Mouse (Mus musculus) heart, adult 2 months (tissue): Measurements from ENCODE around the gene Ldhd. TPM values are rescaled to one million over a fixed set of nuclear protein-coding genes. Genes with fewer than 3 reads are reported as not detected.

Source experiments
- DNase-seq, 2 experiments: peaks; one replicate each; pipeline ENCODE4 v3.0.0; 2021
- H3K27ac ChIP-seq: fragments of 200-600 bp; 2 replicates; pipeline ENCODE4 v1.8.1; 2022
- H3K27me3 ChIP-seq: fragments of 200-500 bp; 2 replicates; pipeline ENCODE4 v1.6.1; 2012; ENCODE audit warnings: mild to moderate bottlenecking, low read length, inconsistent platforms, mixed read lengths; ENCODE audit not compliant: control insufficient read depth, insufficient read depth
- H3K36me3 ChIP-seq: fragments of 200-500 bp; 2 replicates; pipeline ENCODE4 v1.6.1; 2012; ENCODE audit warnings: low read length, inconsistent platforms; ENCODE audit not compliant: control insufficient read depth, insufficient read depth
- H3K4me1 ChIP-seq: fragments of 200-500 bp; 2 replicates; pipeline ENCODE4 v1.6.1; 2011; ENCODE audit warnings: low read length; ENCODE audit not compliant: control insufficient read depth, insufficient read depth
- H3K4me3 ChIP-seq: fragments of 200-600 bp; 2 replicates; pipeline ENCODE4 v1.8.1; 2022
- H3K79me2 ChIP-seq: fragments of 200-500 bp; replicated peaks from 2 replicates; pipeline ENCODE4 v1.6.1; 2012; ENCODE audit warnings: mild to moderate bottlenecking, inconsistent platforms, low read length, moderate library complexity, mixed read lengths; ENCODE audit not compliant: control insufficient read depth, insufficient read depth
- H3K9ac ChIP-seq: fragments of 200-500 bp; 2 replicates; pipeline ENCODE4 v1.6.1; 2012; ENCODE audit warnings: low read depth, mild to moderate bottlenecking, control low read depth, inconsistent platforms, low read length, mixed read lengths
- CTCF ChIP-seq: fragments of 200-600 bp; IDR thresholded peaks from 2 replicates; pipeline ENCODE4 v1.8.1; 2022; ENCODE audit warnings: antibody characterized with exemption, mild to moderate bottlenecking, moderate library complexity
- EP300 ChIP-seq: fragments of 200-500 bp; IDR thresholded peaks from 2 replicates; pipeline ENCODE4 v1.6.1; 2011; ENCODE audit warnings: low read depth, low read length, control low read depth; ENCODE audit not compliant: insufficient read depth
- POLR2A ChIP-seq: fragments of 200-500 bp; IDR thresholded peaks from 2 replicates; pipeline ENCODE4 v1.6.1; 2011; ENCODE audit warnings: mild to moderate bottlenecking, low read depth, low read length, control low read depth; ENCODE audit not compliant: insufficient read depth
- WGBS: fragments of 180-500 bp; shearing (Covaris S2); methylation state at CpG from one replicate; pipeline ENCODE4 v1.1.7; 2018; 5-methylcytosine and 5-hydroxymethylcytosine counted together
- intact Hi-C: fragments of 180-260 bp; cut with DNase I; formaldehyde crosslinking; loops from one replicate; pipeline ENCODE4 v1.15.1; 2025
- polyA plus RNA-seq: library from polyadenylated mRNA; depleted of rRNA; stranded (reverse); fragments of >200 nt; gene quantifications from 2 replicates; pipeline ENCODE4 v1.2.3, GENCODE M21; 2012
- total RNA-seq, 2 experiments: library from RNA; stranded (reverse); gene quantifications; 2 replicates each; pipeline ENCODE4 v1.2.3; 2021

Ldhd gene
- total and polyA plus RNA-seq, 3 experiments: 43.4 to 53.4 (median 52.1) TPM

DNA sequence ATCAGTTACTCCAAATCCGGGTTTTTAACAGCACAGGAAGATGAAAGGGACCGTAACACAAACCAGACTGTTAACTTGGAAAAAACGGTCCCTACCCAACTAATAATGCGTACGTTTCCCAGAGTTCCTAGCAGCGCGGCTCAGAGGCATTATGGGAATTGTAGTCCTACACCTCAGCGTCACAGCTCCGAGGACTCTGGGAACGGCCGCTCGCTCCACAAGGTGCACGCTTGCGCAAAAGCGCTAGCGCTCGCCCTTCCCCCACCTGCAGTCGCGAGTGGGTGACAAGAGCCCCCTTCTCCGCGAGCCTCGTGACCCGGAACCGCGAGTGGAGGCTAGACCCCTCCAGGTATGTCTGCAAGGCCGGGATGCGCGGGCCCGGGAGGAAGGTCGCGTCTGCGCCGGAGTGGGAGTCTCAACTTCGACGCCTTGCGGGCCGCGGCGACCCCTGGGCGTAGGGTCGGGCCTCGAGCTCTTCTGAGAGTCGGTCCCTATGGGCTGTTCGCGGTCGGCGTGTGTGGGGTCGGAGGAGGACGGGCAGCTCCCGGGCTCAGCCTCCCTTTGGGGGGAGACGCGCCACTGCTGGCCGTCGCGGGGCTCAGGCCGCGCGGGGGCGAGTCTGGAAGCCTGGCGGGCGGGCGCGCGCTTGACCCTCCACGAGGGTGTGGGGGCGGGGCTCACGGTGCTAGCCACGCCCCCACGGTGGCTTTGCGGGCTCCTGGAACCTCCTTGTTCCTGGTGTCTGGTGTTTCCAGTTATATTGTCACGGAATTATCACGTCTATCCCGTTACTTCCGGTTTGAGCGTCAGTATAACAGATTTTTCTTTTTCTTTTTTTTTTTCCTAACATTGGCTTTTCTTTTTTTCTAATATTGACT is 13.3 kb upstream of the Ldhd start, which contains the start of gene Zfp1:
TSS of gene Zfp1 (plus strand) at position 138 of the 878 bp plus-strand sequence.
- intact Hi-C loops: loop anchor here (1.0 to 5.0 kb wide), 2 partner anchors 107 to 121 kb away; partner anchors contain the start of genes Wdr59 and Znrf1
- DNase-seq: peak; percentile 92 to 93
- 0 out of 2 replicates have a peak, but pooled peaks have one; percentile 8 for TF ChIP-seq EP300
- TF ChIP-seq POLR2A: peak; percentile 86
- TF ChIP-seq CTCF: no peak
- Histone ChIP-seq H3K9ac (peak within 1 kb of the TSS; percentile 77), H3K79me2 (no peaks in the 10 kb centered on the region), H3K4me3 (peak within 1 kb of the TSS; percentile 100), H3K36me3 (no peaks in the 10 kb centered on the region), H3K27me3 (no peaks in the 10 kb centered on the region), H3K4me1 (peaks cover 4% of the 10 kb centered on the region; the same call in 1 of the 2 replicates), H3K27ac (peak within 1 kb of the TSS; percentile 97)
- 1% methylated on average over 75 of the region's 75 CpGs for WGBS

DNA sequence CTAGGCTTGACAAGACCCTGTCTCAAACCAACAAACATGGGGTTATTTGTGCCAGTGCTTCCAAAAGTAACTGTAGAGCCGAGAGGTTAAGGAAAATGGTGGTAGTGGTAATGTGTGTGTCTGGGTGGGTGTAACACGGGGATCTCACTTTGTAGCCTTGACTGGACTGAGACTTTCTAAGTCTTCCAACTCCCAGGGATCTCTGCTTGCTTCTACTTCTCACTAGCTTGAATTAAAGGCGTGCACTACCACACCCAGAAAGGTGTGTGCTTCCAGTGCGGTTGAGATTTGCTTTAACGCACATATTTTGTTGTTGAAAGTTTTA is 12.7 kb upstream of the Ldhd start:
- Histone ChIP-seq H3K79me2 (no peaks in the 10 kb centered on the region), H3K4me1 (peaks cover 4% of the 10 kb centered on the region; the same call in 1 of the 2 replicates), H3K4me3 (peak overlapping the region; percentile 100), H3K27me3 (no peaks in the 10 kb centered on the region), H3K27ac (peak overlapping the region; percentile 97), H3K9ac (peak overlapping the region; percentile 67), H3K36me3 (no peaks in the 10 kb centered on the region)
- TF ChIP-seq CTCF (no peak), POLR2A (no peak), EP300 (no peak)
- no peak for DNase-seq
- intact Hi-C loops: loop anchor here (1.0 to 5.0 kb wide), 2 partner anchors 107 to 121 kb away; partner anchors contain the start of genes Wdr59 and Znrf1
- 3% methylated on average over 5 of the region's 5 CpGs for WGBS

DNA sequence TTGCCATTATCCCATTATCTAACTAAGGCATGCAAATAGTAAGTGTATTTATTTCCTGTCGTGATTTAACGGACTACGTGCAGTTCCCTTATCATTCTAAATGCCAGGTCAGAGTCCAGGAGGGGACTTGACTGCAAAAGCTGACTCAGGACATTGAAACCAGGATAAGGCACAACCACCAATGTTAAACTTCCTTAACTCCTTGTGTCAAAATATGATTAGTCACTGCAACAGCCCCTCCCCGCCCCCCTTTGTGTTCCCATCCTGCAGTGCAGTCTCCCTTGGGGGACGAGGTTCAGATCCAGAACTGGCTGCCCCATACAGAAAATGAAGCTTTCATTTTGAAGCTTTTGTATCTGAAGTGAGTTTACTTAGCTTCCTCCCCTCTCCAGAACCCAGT is 12.3 kb upstream of the Ldhd start:
- DNase-seq: peak; percentile 37 to 44
- Histone ChIP-seq H3K27me3 (no peaks in the 10 kb centered on the region), H3K79me2 (no peaks in the 10 kb centered on the region), H3K9ac (peak overlapping the region; percentile 67), H3K27ac (peak overlapping the region; percentile 97), H3K4me3 (peak overlapping the region; percentile 100), H3K36me3 (no peaks in the 10 kb centered on the region), H3K4me1 (peaks cover 4% of the 10 kb centered on the region; the same call in 1 of the 2 replicates)
- TF ChIP-seq POLR2A: no peak
- no peak for TF ChIP-seq EP300
- no peak for TF ChIP-seq CTCF
- intact Hi-C loops: loop anchor here (5.0 kb wide), 1 partner anchor 120 kb away; the partner anchor contains the start of gene Wdr59
- 6% methylated on average over 5 of the region's 5 CpGs for WGBS

DNA sequence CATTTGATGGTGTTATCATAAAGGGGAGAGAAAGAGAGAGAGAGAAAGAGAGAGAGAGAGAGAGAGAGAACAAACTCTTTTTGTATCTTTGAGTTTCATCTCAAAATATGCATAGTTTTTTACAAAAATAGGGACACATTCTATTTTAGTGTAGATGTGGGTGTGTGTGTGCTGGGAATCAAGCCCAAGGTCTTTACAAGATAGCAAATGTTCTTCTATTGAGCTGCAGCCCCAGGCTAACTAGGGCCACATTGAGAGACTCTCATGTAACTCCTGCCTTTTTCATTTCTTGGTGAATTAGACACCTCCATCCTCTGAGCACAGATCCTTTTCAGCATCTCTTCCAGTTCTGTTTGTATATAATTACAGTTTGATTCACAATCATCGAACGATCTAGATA is 10.9 kb upstream of the Ldhd start:
- Histone ChIP-seq H3K79me2 (no peaks in the 10 kb centered on the region), H3K27ac (no peak overlapping the region), H3K9ac (no peak overlapping the region), H3K4me3 (no peak overlapping the region), H3K36me3 (no peaks in the 10 kb centered on the region), H3K27me3 (no peaks in the 10 kb centered on the region), H3K4me1 (peaks cover 4% of the 10 kb centered on the region; the same call in 1 of the 2 replicates)
- intact Hi-C loops: loop anchor here (5.0 kb wide), 1 partner anchor 119 kb away; the partner anchor contains the start of gene Wdr59
- TF ChIP-seq POLR2A (no peak), EP300 (no peak), CTCF (no peak)
- DNase-seq: no peak
- WGBS: 93% methylated on average over 2 of the region's 2 CpGs

DNA sequence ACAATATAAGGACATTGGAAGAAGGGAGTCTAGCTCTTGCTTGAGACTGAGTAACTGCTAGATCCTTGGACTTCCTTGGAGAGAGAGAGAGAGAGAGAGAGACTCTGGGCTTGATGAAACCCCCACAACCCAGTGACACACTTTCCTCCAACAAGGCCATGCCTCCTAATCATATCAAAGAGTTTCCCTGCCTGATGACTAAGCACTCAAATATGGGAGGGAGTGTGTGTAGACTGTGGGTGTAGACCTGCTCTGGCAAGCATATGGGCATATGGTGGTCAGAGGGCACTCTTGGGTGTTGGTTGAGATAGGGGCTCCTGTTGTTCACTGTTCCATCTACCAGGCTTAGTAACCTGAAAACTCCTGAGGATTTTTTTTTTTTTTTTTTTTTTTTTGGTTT is 7.9 kb upstream of the Ldhd start:
- H3K27ac ChIP-seq: no peak overlapping the region
- TF ChIP-seq POLR2A: no peak
- no peak for TF ChIP-seq EP300
- no peak for TF ChIP-seq CTCF
- no peak overlapping the region for H3K4me3 ChIP-seq
- DNase-seq: no peak
- H3K79me2 ChIP-seq: no peaks in the 10 kb centered on the region
- no peaks in the 10 kb centered on the region for H3K36me3 ChIP-seq
- no peak overlapping the region for H3K9ac ChIP-seq
- peaks cover 4% of the 10 kb centered on the region; the same call in 1 of the 2 replicates for H3K4me1 ChIP-seq
- intact Hi-C loops: no loop called here
- H3K27me3 ChIP-seq: no peaks in the 10 kb centered on the region

DNA sequence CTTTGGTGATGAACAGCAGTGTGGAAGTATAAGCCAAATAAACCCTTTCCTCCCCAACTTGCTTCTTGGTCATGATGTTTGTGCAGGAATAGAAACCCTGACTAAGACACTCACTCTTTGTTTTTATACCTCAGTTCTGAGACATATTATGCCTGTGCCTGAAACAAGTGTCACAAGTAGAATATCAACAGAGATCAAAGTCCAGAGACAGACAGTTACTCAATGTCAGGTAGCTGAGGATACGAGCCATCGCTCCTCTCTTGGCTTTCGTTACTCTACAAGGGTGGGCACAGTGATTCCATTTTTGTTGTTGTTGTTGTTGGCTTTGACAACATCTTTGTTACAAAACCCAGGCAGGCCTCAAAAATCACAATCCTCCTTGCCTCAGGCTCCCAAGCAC is 2.8 kb upstream of the Ldhd start:
- Histone ChIP-seq H3K4me3 (no peak overlapping the region), H3K27ac (no peak overlapping the region), H3K79me2 (no peaks in the 10 kb centered on the region), H3K36me3 (no peaks in the 10 kb centered on the region), H3K4me1 (peaks cover 2% of the 10 kb centered on the region; the same call in 1 of the 2 replicates), H3K27me3 (no peaks in the 10 kb centered on the region), H3K9ac (no peak overlapping the region)
- TF ChIP-seq POLR2A: no peak
- no peak for TF ChIP-seq EP300
- TF ChIP-seq CTCF: no peak
- no peak for DNase-seq
- intact Hi-C loops: no loop called here
- WGBS: 97% methylated on average over 3 of the region's 3 CpGs
